Mouse (Mus musculus) liver, postnatal 0 days (tissue): Measurements from ENCODE around the gene Poc1b. TPM values are rescaled to one million over a fixed set of nuclear protein-coding genes. Genes with fewer than 3 reads are reported as not detected.

Experiments used
- ATAC-seq: fragments of 200-750 bp; cut with Nextera tagmentation; 2 replicates; pipeline ENCODE4 v1.8.0; 2017; ENCODE audit warnings: mild to moderate bottlenecking, moderate library complexity
- DNase-seq: peaks from one replicate; pipeline ENCODE4 v3.0.0-alpha.2; 2016
- H3K27ac ChIP-seq: fragments of 300-500 bp; sonication (generic); 2 replicates; pipeline ENCODE4 v1.5.1; 2014; ENCODE audit warnings: antibody characterized with exemption, moderate library complexity, mild to moderate bottlenecking, low read depth
- H3K27me3 ChIP-seq: fragments of 300-500 bp; sonication (generic); 2 replicates; pipeline ENCODE4 v1.6.1; 2014; ENCODE audit warnings: low read length, control low read depth, mixed read lengths; ENCODE audit not compliant: insufficient read depth
- H3K36me3 ChIP-seq: fragments of 300-500 bp; sonication (generic); replicated peaks from 2 replicates; pipeline ENCODE4 v1.6.1; 2014; ENCODE audit warnings: mild to moderate bottlenecking, control low read depth, low read length, moderate library complexity, mixed read lengths; ENCODE audit not compliant: insufficient read depth
- H3K4me1 ChIP-seq: fragments of 300-500 bp; sonication (generic); 2 replicates; pipeline ENCODE4 v1.6.1; 2014; ENCODE audit warnings: antibody characterized with exemption, mild to moderate bottlenecking, control low read depth; ENCODE audit not compliant: insufficient read depth
- H3K4me2 ChIP-seq: fragments of 300-500 bp; sonication (generic); 2 replicates; pipeline ENCODE4 v1.6.1; 2014; ENCODE audit warnings: low read depth, mild to moderate bottlenecking, low read length, moderate library complexity, mixed read lengths
- H3K4me3 ChIP-seq: fragments of 300-500 bp; sonication (generic); 2 replicates; pipeline ENCODE4 v1.5.1; 2014; ENCODE audit warnings: low read depth, low read length
- H3K9ac ChIP-seq: fragments of 300-500 bp; sonication (generic); replicated peaks from 2 replicates; pipeline ENCODE4 v1.6.1; 2014; ENCODE audit warnings: mild to moderate bottlenecking, moderate library complexity
- H3K9me3 ChIP-seq: fragments of 300-500 bp; sonication (generic); 2 replicates; pipeline ENCODE4 v1.6.1; 2016; ENCODE audit warnings: mild to moderate bottlenecking, control low read depth, low read length, mixed read lengths
- CTCF ChIP-seq: sonication (generic); IDR thresholded peaks from 2 replicates; pipeline ENCODE4 v1.5.1; 2016; ENCODE audit warnings: antibody characterized with exemption, low read depth
- EP300 ChIP-seq: IDR thresholded peaks from 2 replicates; pipeline ENCODE4 v1.6.1; 2016; ENCODE audit warnings: antibody characterized with exemption, low read depth, mild to moderate bottlenecking
- WGBS: fragments of 180-500 bp; shearing (Covaris S2); extraction: QIAGEN DNeasy Blood & Tissue Kit; methylation state at CpG from one replicate; pipeline ENCODE4 v1.1.7; 2014; ENCODE audit not compliant: insufficient replicate concordance; 5-methylcytosine and 5-hydroxymethylcytosine counted together
- polyA plus RNA-seq: library from polyadenylated mRNA; unstranded; fragments of >200 nt; fragmentation: Nextera tagmentation; extraction: Ambion mirVana; gene quantifications from 2 replicates; pipeline ENCODE4 v1.2.1, GENCODE M21; 2015

The Poc1b gene
- polyA plus RNA-seq, 1 experiment from 2014 or later = 3.9 TPM

GRCm38 (mm10) chr10:99093364-99093763 lies 13.5 kb upstream of the Poc1b start:
- 66% methylated on average over 2 of the region's 2 CpGs for WGBS
- no peaks in the 10 kb centered on the region for H3K36me3 ChIP-seq
- no peak overlapping the region for H3K27ac ChIP-seq
- TF ChIP-seq EP300 (no peak), CTCF (no peak)
- H3K4me3 ChIP-seq = no peak overlapping the region
- DNase-seq = no peak
- H3K9ac ChIP-seq = no peak overlapping the region
- no peaks in the 10 kb centered on the region for H3K27me3 ChIP-seq
- no peak overlapping the region for H3K4me2 ChIP-seq
- no peaks in the 10 kb centered on the region for H3K9me3 ChIP-seq
- ATAC-seq = no peak
- H3K4me1 ChIP-seq = no peaks in the 10 kb centered on the region

- 66% methylated on average over 2 of the region's 2 CpGs for WGBS
- ATAC-seq = no peak
- H3K9ac ChIP-seq = no peak overlapping the region
- H3K27ac ChIP-seq = no peak overlapping the region
- no peak overlapping the region for H3K4me3 ChIP-seq
- no peak for TF ChIP-seq EP300
- no peak for TF ChIP-seq CTCF
- H3K9me3 ChIP-seq = no peaks in the 10 kb centered on the region
- DNase-seq = no peak
- no peaks in the 10 kb centered on the region for H3K4me1 ChIP-seq
- no peaks in the 10 kb centered on the region for H3K36me3 ChIP-seq
- H3K4me2 ChIP-seq = no peak overlapping the region
- H3K27me3 ChIP-seq = no peaks in the 10 kb centered on the region
Measured at GRCm38 (mm10) chr10:99095114-99095513, 11.7 kb upstream of the Poc1b start.

GRCm38 (mm10) chr10:99097374-99097773 lies 9.5 kb upstream of the Poc1b start:
- no peak overlapping the region for H3K9ac ChIP-seq
- DNase-seq (peak; percentile 43), ATAC-seq (no peak)
- no peaks in the 10 kb centered on the region for H3K4me1 ChIP-seq
- no peak overlapping the region for H3K4me3 ChIP-seq
- no peaks in the 10 kb centered on the region for H3K9me3 ChIP-seq
- TF ChIP-seq CTCF = peak; percentile 83
- no peak for TF ChIP-seq EP300
- no peaks in the 10 kb centered on the region for H3K36me3 ChIP-seq
- H3K27me3 ChIP-seq = no peaks in the 10 kb centered on the region
- 53% methylated on average over 10 of the region's 10 CpGs for WGBS
- no peak overlapping the region for H3K4me2 ChIP-seq
- no peak overlapping the region for H3K27ac ChIP-seq

GRCm38 (mm10) chr10:99105522-99105921 lies 1.3 kb upstream of the Poc1b start:
- Histone ChIP-seq H3K36me3 (peaks cover 2% of the 10 kb centered on the region; the same call in 1 of the 2 replicates), H3K4me3 (no peak overlapping the region), H3K27ac (no peak overlapping the region), H3K9me3 (no peaks in the 10 kb centered on the region), H3K4me1 (peaks cover 11% of the 10 kb centered on the region), H3K27me3 (no peaks in the 10 kb centered on the region), H3K9ac (no peak overlapping the region), H3K4me2 (no peak overlapping the region)
- TF ChIP-seq EP300 = no peak
- 73% methylated on average over 3 of the region's 3 CpGs for WGBS
- DNase-seq = no peak
- no peak for ATAC-seq

- Histone ChIP-seq H3K4me1 (peaks cover 11% of the 10 kb centered on the region), H3K4me3 (peak overlapping the region; percentile 92), H3K9me3 (no peaks in the 10 kb centered on the region), H3K9ac (peak overlapping the region; percentile 85), H3K4me2 (peak overlapping the region; percentile 96), H3K36me3 (peaks cover 2% of the 10 kb centered on the region; the same call in 1 of the 2 replicates), H3K27ac (no peak overlapping the region), H3K27me3 (no peaks in the 10 kb centered on the region)
- TF ChIP-seq CTCF (no peak), EP300 (no peak)
- ATAC-seq (no peak), DNase-seq (no peak)
- WGBS = 35% methylated on average over 8 of the region's 8 CpGs
Measured at GRCm38 (mm10) chr10:99106311-99106702, 529 bp upstream of the Poc1b start.

GRCm38 (mm10) chr10:99107964-99108363 lies 1.1 kb downstream of the Poc1b start, which contains the start of gene Galnt4:
Galnt4 (plus strand) TSS chr10:99108159.
- peak within 1 kb of the TSS; percentile 85 for H3K9ac ChIP-seq
- ATAC-seq = peak; percentile 82
- 2% methylated on average over 22 of the region's 22 CpGs for WGBS

More at GRCm38 (mm10) chr10:99107964-99108363, 1.1 kb downstream of the Poc1b start, which contains the start of gene Galnt4:
- Histone ChIP-seq H3K4me2 (peak within 1 kb of the TSS; percentile 96), H3K36me3 (peaks cover 2% of the 10 kb centered on the region; the same call in 1 of the 2 replicates), H3K9me3 (no peaks in the 10 kb centered on the region), H3K27ac (peak within 1 kb of the TSS; percentile 85), H3K4me1 (peaks cover 11% of the 10 kb centered on the region), H3K27me3 (no peaks in the 10 kb centered on the region), H3K4me3 (peak within 1 kb of the TSS; percentile 92)
- TF ChIP-seq CTCF = peak; percentile 89
- TF ChIP-seq EP300 = no peak
- DNase-seq = peak; percentile 84
